Mouse (Mus musculus): ENCODE data around the gene Gm12830. TPM values are rescaled to one million over a fixed set of nuclear protein-coding genes. Genes with fewer than 3 reads are reported as not detected.

Gene Gm12830
- polyA plus RNA-seq (2014; fragmentation: Nextera tagmentation; extraction: Ambion mirVana): not detected in 2 replicates

DNA sequence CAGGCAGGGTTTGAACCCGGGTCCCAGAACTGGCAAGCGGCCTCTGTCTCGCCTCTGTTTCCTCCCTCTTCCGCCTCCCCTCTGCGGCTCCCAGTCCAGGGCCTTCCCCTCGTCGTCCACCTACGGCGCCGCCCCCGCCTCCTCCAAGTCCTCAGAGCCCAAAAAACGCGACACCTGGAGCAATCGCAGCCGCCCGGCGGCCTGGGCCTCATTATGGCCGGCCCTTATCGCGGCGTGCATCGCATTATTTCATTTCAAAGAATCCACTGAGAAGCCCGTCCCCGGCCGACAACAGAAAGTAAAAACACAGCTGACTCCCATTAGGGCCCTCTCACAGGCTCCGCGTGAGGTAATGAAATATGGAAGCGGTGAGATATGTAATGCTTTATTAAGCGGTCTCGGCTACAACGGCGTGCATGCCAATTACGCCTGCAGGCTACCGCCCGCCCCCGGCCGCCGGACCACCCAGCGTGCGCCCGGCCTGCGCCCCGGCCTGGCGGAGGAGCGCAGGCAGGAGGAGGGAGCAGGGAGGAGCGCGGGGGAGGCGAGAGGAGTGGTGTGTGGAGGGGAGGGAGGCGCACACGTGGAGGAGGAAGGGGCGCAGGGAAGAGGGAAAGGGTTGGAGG is at the start of gene Gm12830:
Gene Gm12830 (plus strand): TSS at position 156 of the 626 bp plus-strand sequence.
- H3K27me3 ChIP-seq (ENCODE audit: control insufficient read depth, insufficient read depth, low read length): peaks cover 32% of the 10 kb centered on the region
- peak within 1 kb of the TSS; percentile 65 for H3K9ac ChIP-seq
- 0 out of 2 replicates have a peak, but pooled peaks cover 4% of the 10 kb centered on the region for H3K4me1 ChIP-seq (replicated peaks; ENCODE audit: control insufficient read depth, insufficient read depth, low read length)
- H3K27ac ChIP-seq: no peak within 1 kb of the TSS
- no peaks in the 10 kb centered on the region for H3K9me3 ChIP-seq (ENCODE audit: control insufficient read depth, low read length)
- H3K4me2 ChIP-seq (replicated peaks): peak within 1 kb of the TSS; percentile 60
- no peaks in the 10 kb centered on the region for H3K36me3 ChIP-seq (replicated peaks; ENCODE audit: control insufficient read depth, insufficient read depth)
- 2% methylated on average over 51 of the region's 51 CpGs for WGBS
- peak within 1 kb of the TSS; percentile 36 for H3K4me3 ChIP-seq (replicated peaks; ENCODE audit: low read length)
- DNase-seq (ENCODE audit: low spot score) (peak; percentile 69), ATAC-seq (ENCODE audit: low FRiP score) (peak; percentile 75)

DNA sequence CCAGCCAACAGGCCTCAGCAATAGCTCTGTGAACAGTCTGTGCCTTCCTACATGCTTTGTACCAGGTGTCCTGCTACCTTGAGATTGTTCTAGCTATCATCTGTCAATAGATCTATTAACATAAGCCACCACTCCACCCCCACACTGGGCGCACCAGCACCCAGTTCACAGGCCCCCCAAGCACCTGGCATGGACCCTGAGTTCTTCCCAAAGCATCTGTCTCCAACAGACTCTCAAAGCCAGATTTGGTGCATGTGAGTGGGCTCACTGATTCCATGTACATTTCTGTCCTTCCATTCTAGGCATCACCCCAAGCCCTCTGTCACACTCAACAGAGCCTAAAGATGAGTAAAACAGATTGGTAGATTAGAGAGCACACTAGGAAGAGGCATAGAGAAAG is 48.2 kb upstream of the Gm12830 start:
- 90% methylated on average over 1 of the region's 1 CpGs for WGBS
- Histone ChIP-seq H3K27ac (no peak overlapping the region), H3K9ac (no peak overlapping the region), H3K36me3 (replicated peaks; ENCODE audit: control insufficient read depth, insufficient read depth) (no peaks in the 10 kb centered on the region), H3K27me3 (ENCODE audit: control insufficient read depth, insufficient read depth, low read length) (no peaks in the 10 kb centered on the region), H3K4me1 (replicated peaks; ENCODE audit: control insufficient read depth, insufficient read depth, low read length) (no peaks in the 10 kb centered on the region), H3K4me3 (replicated peaks; ENCODE audit: low read length) (no peak overlapping the region), H3K4me2 (replicated peaks) (no peak overlapping the region), H3K9me3 (ENCODE audit: control insufficient read depth, low read length) (no peaks in the 10 kb centered on the region)
- DNase-seq (ENCODE audit: low spot score) (no peak), ATAC-seq (ENCODE audit: low FRiP score) (no peak)

DNA sequence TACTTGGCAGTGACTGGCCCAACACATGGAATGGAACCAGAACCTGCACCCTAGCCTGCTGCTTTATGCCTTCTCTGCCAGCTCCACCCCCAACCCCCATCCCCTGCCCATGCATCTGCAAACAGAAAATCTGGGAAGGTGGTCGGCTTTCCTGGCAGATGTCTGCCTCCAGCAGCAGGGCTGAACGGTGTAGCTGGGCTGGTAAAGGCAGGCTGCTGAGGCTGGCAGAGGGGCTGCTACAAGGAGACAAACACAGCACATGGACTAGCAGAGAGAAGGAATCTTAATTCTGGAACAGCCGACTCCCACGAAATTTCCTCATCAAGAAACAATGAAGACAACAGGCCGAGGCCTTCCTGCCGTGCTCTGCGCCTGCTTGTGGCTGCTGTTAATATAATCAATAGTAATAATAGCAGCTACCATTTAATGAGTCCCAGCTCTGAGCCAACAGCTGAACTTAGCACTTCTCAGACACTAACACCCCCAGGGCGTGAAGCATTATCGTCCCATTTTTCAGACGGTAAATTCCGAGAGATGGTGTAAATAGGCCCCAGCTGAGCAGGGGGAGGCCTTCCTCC is 43.8 kb upstream of the Gm12830 start:
- DNase-seq (ENCODE audit: low spot score) (no peak), ATAC-seq (ENCODE audit: low FRiP score) (0 out of 2 replicates have a peak, but pooled peaks have one; percentile 39)
- Histone ChIP-seq H3K36me3 (replicated peaks; ENCODE audit: control insufficient read depth, insufficient read depth) (no peaks in the 10 kb centered on the region), H3K9ac (no peak overlapping the region), H3K27me3 (ENCODE audit: control insufficient read depth, insufficient read depth, low read length) (no peaks in the 10 kb centered on the region), H3K4me1 (replicated peaks; ENCODE audit: control insufficient read depth, insufficient read depth, low read length) (no peaks in the 10 kb centered on the region), H3K27ac (no peak overlapping the region), H3K9me3 (ENCODE audit: control insufficient read depth, low read length) (no peaks in the 10 kb centered on the region), H3K4me3 (replicated peaks; ENCODE audit: low read length) (no peak overlapping the region), H3K4me2 (replicated peaks) (no peak overlapping the region)
- WGBS: 50% methylated on average over 11 of the region's 11 CpGs

DNA sequence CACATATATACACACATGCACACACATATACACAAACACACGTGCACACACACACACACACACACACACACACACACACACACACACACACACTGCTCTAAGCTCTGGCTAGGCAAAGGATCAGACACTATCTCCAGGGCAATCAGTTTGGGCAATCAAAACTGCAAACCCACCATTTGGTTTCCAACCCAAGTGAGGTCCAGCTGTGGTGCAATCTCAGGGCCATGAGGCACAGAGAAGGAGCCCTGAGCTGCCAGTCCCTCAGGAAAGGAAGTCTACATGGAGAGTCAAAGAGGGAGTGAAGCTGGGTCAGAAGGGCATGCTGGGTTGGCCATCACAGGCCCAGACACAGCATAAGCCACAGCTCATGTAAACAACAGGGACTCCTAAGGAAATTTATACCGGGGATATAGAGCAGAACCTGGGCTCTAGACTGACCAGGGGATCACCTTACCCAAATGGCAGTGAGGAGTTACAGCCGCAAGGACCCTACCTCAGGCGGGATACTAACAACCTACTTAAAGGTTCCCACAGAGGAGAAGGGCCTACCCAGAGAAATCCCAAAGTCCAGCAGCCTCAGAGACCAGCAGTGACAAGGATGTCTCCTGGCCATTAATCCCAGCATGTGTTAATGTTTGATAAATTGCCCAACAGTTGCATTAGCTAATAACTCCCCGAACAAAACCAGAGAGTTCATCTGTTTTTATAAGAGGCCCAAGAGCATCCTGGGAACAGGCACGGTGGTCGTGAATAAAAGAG is 42.6 kb upstream of the Gm12830 start:
- ATAC-seq (ENCODE audit: low FRiP score): no peak
- Histone ChIP-seq H3K4me3 (replicated peaks; ENCODE audit: low read length) (no peak overlapping the region), H3K27me3 (ENCODE audit: control insufficient read depth, insufficient read depth, low read length) (no peaks in the 10 kb centered on the region), H3K9me3 (ENCODE audit: control insufficient read depth, low read length) (no peaks in the 10 kb centered on the region), H3K4me2 (replicated peaks) (no peak overlapping the region), H3K9ac (no peak overlapping the region), H3K4me1 (replicated peaks; ENCODE audit: control insufficient read depth, insufficient read depth, low read length) (no peaks in the 10 kb centered on the region), H3K36me3 (replicated peaks; ENCODE audit: control insufficient read depth, insufficient read depth) (no peaks in the 10 kb centered on the region), H3K27ac (no peak overlapping the region; the same call in 1 of the 2 replicates)
- 53% methylated on average over 7 of the region's 7 CpGs for WGBS
- DNase-seq (ENCODE audit: low spot score): no peak

DNA sequence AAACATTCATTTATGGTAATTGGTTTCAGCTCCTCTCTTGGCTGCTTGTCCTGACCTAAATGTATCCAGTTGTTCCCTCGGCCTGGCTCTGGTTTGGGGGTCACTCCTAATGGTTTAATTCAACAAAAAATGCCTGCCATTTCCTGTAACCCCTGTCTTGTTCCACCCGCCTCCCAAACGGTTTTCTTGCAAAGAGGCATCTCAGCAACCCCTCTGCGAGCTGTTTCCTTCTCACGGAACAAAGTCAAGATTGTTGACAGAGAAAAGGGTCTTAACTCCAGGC is 42.1 kb upstream of the Gm12830 start:
- DNase-seq (ENCODE audit: low spot score): no peak
- Histone ChIP-seq H3K9ac (no peak overlapping the region), H3K27ac (no peak overlapping the region; the same call in 1 of the 2 replicates), H3K27me3 (ENCODE audit: control insufficient read depth, insufficient read depth, low read length) (no peaks in the 10 kb centered on the region), H3K4me2 (replicated peaks) (no peak overlapping the region), H3K36me3 (replicated peaks; ENCODE audit: control insufficient read depth, insufficient read depth) (no peaks in the 10 kb centered on the region), H3K4me1 (replicated peaks; ENCODE audit: control insufficient read depth, insufficient read depth, low read length) (no peaks in the 10 kb centered on the region), H3K4me3 (replicated peaks; ENCODE audit: low read length) (no peak overlapping the region), H3K9me3 (ENCODE audit: control insufficient read depth, low read length) (no peaks in the 10 kb centered on the region)
- 38% methylated on average over 5 of the region's 5 CpGs for WGBS
- no peak for ATAC-seq (ENCODE audit: low FRiP score)

DNA sequence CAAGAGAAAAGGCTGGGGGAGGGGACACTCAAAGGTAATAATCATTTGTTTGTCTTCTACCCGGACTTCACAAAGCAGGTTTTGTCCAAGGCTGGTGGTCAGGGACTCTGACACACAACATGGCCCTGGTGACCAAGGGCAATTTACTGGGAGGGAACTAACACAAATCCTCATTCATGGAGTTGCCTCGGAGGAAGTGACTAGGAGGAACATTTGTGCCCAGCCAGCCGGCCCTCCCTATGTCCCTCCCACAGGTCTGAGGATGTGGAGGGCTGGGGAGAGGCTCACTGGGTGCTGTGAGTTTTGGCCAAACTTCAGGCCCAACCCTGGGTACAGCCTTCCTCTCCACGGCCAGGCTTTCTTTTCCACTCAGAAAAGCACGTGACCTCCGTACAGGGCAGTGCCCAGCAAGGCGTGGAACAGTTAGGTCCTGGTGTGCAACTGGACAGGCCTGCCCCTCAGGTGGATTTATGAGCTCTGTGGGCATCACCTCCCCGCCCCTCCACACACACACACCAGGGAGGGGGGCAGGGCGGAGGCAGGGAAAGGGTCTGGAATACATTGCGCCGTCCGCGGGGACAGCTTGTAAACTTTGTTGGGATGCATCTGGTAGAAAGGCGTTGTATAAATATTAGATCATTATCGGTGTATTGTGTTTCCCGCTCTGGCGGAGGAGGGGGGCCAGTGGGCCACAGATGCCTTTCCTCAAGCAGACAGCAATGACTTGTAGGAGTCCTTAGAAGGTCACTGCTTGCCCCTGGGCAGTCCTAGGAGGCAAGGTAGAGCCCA is 41.6 kb upstream of the Gm12830 start:
- no peak for DNase-seq (ENCODE audit: low spot score)
- H3K4me2 ChIP-seq (replicated peaks): no peak overlapping the region
- 0 out of 2 replicates have a peak, but pooled peaks have one; percentile 22 for ATAC-seq (ENCODE audit: low FRiP score)
- WGBS: 66% methylated on average over 17 of the region's 17 CpGs
- H3K9me3 ChIP-seq (ENCODE audit: control insufficient read depth, low read length): no peaks in the 10 kb centered on the region
- no peaks in the 10 kb centered on the region for H3K27me3 ChIP-seq (ENCODE audit: control insufficient read depth, insufficient read depth, low read length)
- no peak overlapping the region for H3K9ac ChIP-seq
- no peaks in the 10 kb centered on the region for H3K4me1 ChIP-seq (replicated peaks; ENCODE audit: control insufficient read depth, insufficient read depth, low read length)
- no peak overlapping the region for H3K4me3 ChIP-seq (replicated peaks; ENCODE audit: low read length)
- no peaks in the 10 kb centered on the region for H3K36me3 ChIP-seq (replicated peaks; ENCODE audit: control insufficient read depth, insufficient read depth)
- H3K27ac ChIP-seq: no peak overlapping the region

DNA sequence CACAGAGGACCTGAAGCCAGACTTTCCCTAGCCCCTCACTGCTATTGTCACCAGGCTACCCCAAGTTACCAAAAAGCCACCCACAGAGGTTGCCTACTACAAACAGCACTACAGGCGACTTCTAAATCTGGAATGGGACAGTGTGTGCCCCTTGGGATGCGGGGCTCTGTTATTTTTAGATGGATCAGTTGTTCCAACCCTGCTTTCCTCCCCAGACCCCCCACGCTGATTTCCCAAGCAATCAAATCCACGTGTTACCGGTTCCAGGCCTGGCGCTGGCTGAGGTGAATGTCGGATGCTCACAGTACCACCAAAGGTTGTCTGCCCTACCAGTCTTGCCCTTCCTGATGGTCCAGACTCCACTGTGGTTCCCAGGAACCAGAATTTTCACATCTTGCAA is 38.7 kb upstream of the Gm12830 start:
- H3K4me2 ChIP-seq (replicated peaks): no peak overlapping the region
- no peaks in the 10 kb centered on the region for H3K9me3 ChIP-seq (ENCODE audit: control insufficient read depth, low read length)
- no peak for DNase-seq (ENCODE audit: low spot score)
- H3K4me3 ChIP-seq (replicated peaks; ENCODE audit: low read length): no peak overlapping the region
- no peak overlapping the region for H3K27ac ChIP-seq
- 80% methylated on average over 7 of the region's 7 CpGs for WGBS
- H3K9ac ChIP-seq: no peak overlapping the region
- H3K27me3 ChIP-seq (ENCODE audit: control insufficient read depth, insufficient read depth, low read length): no peaks in the 10 kb centered on the region
- no peak for ATAC-seq (ENCODE audit: low FRiP score)
- no peaks in the 10 kb centered on the region for H3K36me3 ChIP-seq (replicated peaks; ENCODE audit: control insufficient read depth, insufficient read depth)
- H3K4me1 ChIP-seq (replicated peaks; ENCODE audit: control insufficient read depth, insufficient read depth, low read length): no peaks in the 10 kb centered on the region

DNA sequence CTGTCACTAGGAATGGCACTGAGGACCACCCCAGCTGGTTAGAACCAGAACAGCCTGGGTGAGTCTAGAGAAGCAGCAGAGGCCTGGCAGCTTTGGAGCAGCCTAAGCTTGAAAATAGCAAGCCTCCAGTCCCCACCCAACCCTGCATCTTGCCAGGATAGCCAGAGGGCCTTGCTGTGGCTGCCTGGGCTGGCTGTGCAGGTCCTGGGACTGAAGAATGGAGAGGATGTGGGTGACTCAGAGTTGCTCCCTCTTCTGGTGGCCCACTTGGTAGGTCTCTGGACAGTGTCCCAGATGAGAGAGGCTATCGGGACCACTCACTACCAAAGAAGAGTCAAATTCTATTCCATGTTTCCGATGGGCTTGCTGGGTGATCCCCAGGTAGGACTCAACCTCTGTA is 36.8 kb upstream of the Gm12830 start:
- H3K4me1 ChIP-seq (replicated peaks; ENCODE audit: control insufficient read depth, insufficient read depth, low read length): no peaks in the 10 kb centered on the region
- no peaks in the 10 kb centered on the region for H3K36me3 ChIP-seq (replicated peaks; ENCODE audit: control insufficient read depth, insufficient read depth)
- DNase-seq (ENCODE audit: low spot score) (no peak), ATAC-seq (ENCODE audit: low FRiP score) (peak; percentile 34; the same call in 1 of the 2 replicates)
- WGBS: 95% methylated on average over 2 of the region's 2 CpGs
- no peaks in the 10 kb centered on the region for H3K27me3 ChIP-seq (ENCODE audit: control insufficient read depth, insufficient read depth, low read length)
- H3K4me3 ChIP-seq (replicated peaks; ENCODE audit: low read length): no peak overlapping the region
- no peak overlapping the region for H3K9ac ChIP-seq
- H3K9me3 ChIP-seq (ENCODE audit: control insufficient read depth, low read length): no peaks in the 10 kb centered on the region
- no peak overlapping the region for H3K4me2 ChIP-seq (replicated peaks)
- no peak overlapping the region for H3K27ac ChIP-seq

DNA sequence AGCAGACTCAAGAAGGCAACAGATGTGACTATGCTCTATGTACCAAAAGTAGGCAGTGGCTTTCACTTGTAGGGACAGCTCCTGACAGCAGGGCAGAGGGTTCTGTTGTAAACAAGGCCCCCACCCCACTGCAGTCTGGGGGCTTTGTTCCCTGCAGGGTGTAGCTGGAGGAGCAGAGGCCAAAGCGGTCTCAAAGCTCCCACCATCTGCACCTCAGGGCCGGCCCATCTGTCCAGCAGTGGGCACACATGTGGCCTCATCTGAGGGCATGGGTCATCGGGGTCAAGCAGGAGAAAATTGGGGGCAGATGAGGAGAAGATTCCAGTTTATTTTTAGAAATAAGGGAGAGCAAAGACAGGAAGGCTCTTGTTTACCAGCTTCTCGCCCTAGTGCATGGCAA is 32.7 kb upstream of the Gm12830 start:
- Histone ChIP-seq H3K9me3 (ENCODE audit: control insufficient read depth, low read length) (no peaks in the 10 kb centered on the region), H3K4me3 (replicated peaks; ENCODE audit: low read length) (no peak overlapping the region), H3K4me1 (replicated peaks; ENCODE audit: control insufficient read depth, insufficient read depth, low read length) (no peaks in the 10 kb centered on the region), H3K27me3 (ENCODE audit: control insufficient read depth, insufficient read depth, low read length) (no peaks in the 10 kb centered on the region), H3K9ac (no peak overlapping the region), H3K27ac (no peak overlapping the region), H3K36me3 (replicated peaks; ENCODE audit: control insufficient read depth, insufficient read depth) (no peaks in the 10 kb centered on the region), H3K4me2 (replicated peaks) (no peak overlapping the region)
- ATAC-seq (ENCODE audit: low FRiP score): no peak
- DNase-seq (ENCODE audit: low spot score): no peak
- 49% methylated on average over 4 of the region's 4 CpGs for WGBS
